Mouse (Mus musculus) myocyte (in vitro differentiated cells): ENCODE measurements around the gene Smg1. TPM values are rescaled to one million over a fixed set of nuclear protein-coding genes. Genes with fewer than 3 reads are reported as not detected.

Source experiments
- H3K27me3 ChIP-seq: one replicate; pipeline ENCODE4 v1.6.1; 2011; ENCODE audit not compliant: control insufficient read depth, insufficient read depth, insufficient read length
- H3K36me3 ChIP-seq: one replicate; pipeline ENCODE4 v1.6.1; 2011; ENCODE audit not compliant: control insufficient read depth, insufficient read depth
- H3K4me2 ChIP-seq: one replicate; pipeline ENCODE4 v1.6.1; 2011; ENCODE audit warnings: low read depth, control low read depth
- H3K4me3 ChIP-seq: one replicate; pipeline ENCODE4 v1.5.1; 2011; ENCODE audit warnings: mild to moderate bottlenecking, control low read depth, moderate library complexity
- H3K79me2 ChIP-seq: one replicate; pipeline ENCODE4 v1.6.1; 2011; ENCODE audit not compliant: control insufficient read depth, insufficient read depth
- H3ac ChIP-seq: one replicate; pipeline ENCODE4 v1.6.1; 2011; ENCODE audit not compliant: control insufficient read depth, insufficient read length
- CEBPB ChIP-seq: IDR thresholded peaks from 2 replicates; pipeline ENCODE4 v1.6.1; 2011; ENCODE audit warnings: mild to moderate bottlenecking, moderate library complexity; ENCODE audit not compliant: poor library complexity, insufficient read depth, severe bottlenecking
- E2F4 ChIP-seq: IDR thresholded peaks from one replicate; pipeline ENCODE4 v1.6.1; 2011; ENCODE audit warnings: mild to moderate bottlenecking, control low read depth, moderate library complexity; ENCODE audit not compliant: insufficient read depth
- MAX ChIP-seq: IDR thresholded peaks from one replicate; pipeline ENCODE4 v1.6.1; 2011; ENCODE audit warnings: low read depth, mild to moderate bottlenecking, control low read depth
- MYOD1 ChIP-seq, 3 experiments: IDR thresholded peaks; one replicate each; pipeline ENCODE4 v1.6.1; 2011; ENCODE audit warnings: control low read depth in 2 of 3, low read depth in 2 of 3, mild to moderate bottlenecking in 2 of 3, moderate library complexity in 1 of 3; ENCODE audit not compliant: insufficient read length in 2 of 3, control insufficient read depth in 1 of 3
- MYOG ChIP-seq, 3 experiments: IDR thresholded peaks; one replicate each; pipeline ENCODE4 v1.6.1; 2011; ENCODE audit warnings: control low read depth in 2 of 3, low read depth in 2 of 3, mild to moderate bottlenecking in 2 of 3; ENCODE audit not compliant: insufficient read length in 2 of 3, control insufficient read depth in 1 of 3, insufficient read depth in 1 of 3
- POLR2A ChIP-seq: IDR thresholded peaks from one replicate; pipeline ENCODE4 v1.6.1; 2011; ENCODE audit warnings: low read depth, mild to moderate bottlenecking, control low read depth, moderate library complexity; ENCODE audit not compliant: insufficient read length
- POLR2AphosphoS2 ChIP-seq: IDR thresholded peaks from one replicate; pipeline ENCODE4 v1.6.1; 2011; ENCODE audit warnings: low read depth, control low read depth; ENCODE audit not compliant: insufficient read length
- REST ChIP-seq: IDR thresholded peaks from one replicate; pipeline ENCODE4 v1.6.1; 2011; ENCODE audit warnings: mild to moderate bottlenecking, control low read depth, moderate library complexity; ENCODE audit not compliant: insufficient read depth, insufficient read length
- SRF ChIP-seq: IDR thresholded peaks from one replicate; pipeline ENCODE4 v1.6.1; 2011; ENCODE audit warnings: low read depth; ENCODE audit not compliant: control insufficient read depth, insufficient read length
- TCF12 ChIP-seq: IDR thresholded peaks from one replicate; pipeline ENCODE4 v1.6.1; 2011; ENCODE audit warnings: mild to moderate bottlenecking, control low read depth; ENCODE audit not compliant: poor library complexity, insufficient read depth, severe bottlenecking
- TCF3 ChIP-seq: IDR thresholded peaks from one replicate; pipeline ENCODE4 v1.6.1; 2011; ENCODE audit warnings: low read depth, control low read depth; ENCODE audit not compliant: insufficient read length
- USF1 ChIP-seq: IDR thresholded peaks from one replicate; pipeline ENCODE4 v1.6.1; 2011; ENCODE audit warnings: low read depth, mild to moderate bottlenecking, control low read depth, moderate library complexity
- polyA plus RNA-seq: library from polyadenylated mRNA; unstranded; fragments of >200 nt; fragmentation: generic; extraction: Trizol; gene quantifications from one replicate; pipeline ENCODE4 v1.2.1, GENCODE M21; 2012; ENCODE audit warnings: missing spikeins

Smg1 gene
- polyA plus RNA-seq, 1 experiment, result 7.9 TPM

- TF ChIP-seq CEBPB (no peak), TCF3 (no peak)
- H3K4me2 ChIP-seq, result no peak overlapping the region
- H3K4me3 ChIP-seq, result no peak overlapping the region
- H3K36me3 ChIP-seq, result peaks cover 20% of the 10 kb centered on the region
- H3K79me2 ChIP-seq, result no peaks in the 10 kb centered on the region
- H3K27me3 ChIP-seq, result no peaks in the 10 kb centered on the region
- H3ac ChIP-seq, result no peak overlapping the region
Observed at GRCm38 (mm10) chr7:118102678-118103461, 140.6 kb downstream of the Smg1 start.

GRCm38 (mm10) chr7:118102231-118102630 is 141.2 kb downstream of the Smg1 start:
- no peak overlapping the region for H3ac ChIP-seq
- H3K4me3 ChIP-seq, result no peak overlapping the region
- H3K79me2 ChIP-seq, result no peaks in the 10 kb centered on the region
- H3K27me3 ChIP-seq, result no peaks in the 10 kb centered on the region
- no peak for TF ChIP-seq USF1
- TF ChIP-seq MYOD1 (IDR thresholded peaks at IDR 0.05; ENCODE audit: control insufficient read depth in 1 of 3, insufficient read length in 2 of 3, low read depth in 2 of 3), result no peak
- no peak for TF ChIP-seq POLR2AphosphoS2
- no peak for TF ChIP-seq POLR2A
- no peak for TF ChIP-seq REST
- no peak for TF ChIP-seq E2F4
- no peak for TF ChIP-seq TCF12
- TF ChIP-seq SRF, result no peak
- TF ChIP-seq MAX, result no peak
- no peak for TF ChIP-seq CEBPB
- TF ChIP-seq TCF3, result no peak
- no peak for TF ChIP-seq MYOG (IDR thresholded peaks at IDR 0.05; ENCODE audit: control insufficient read depth in 1 of 3, insufficient read depth in 1 of 3, insufficient read length in 2 of 3, low read depth in 2 of 3)
- H3K4me2 ChIP-seq, result no peak overlapping the region
- H3K36me3 ChIP-seq, result peaks cover 13% of the 10 kb centered on the region

DNA sequence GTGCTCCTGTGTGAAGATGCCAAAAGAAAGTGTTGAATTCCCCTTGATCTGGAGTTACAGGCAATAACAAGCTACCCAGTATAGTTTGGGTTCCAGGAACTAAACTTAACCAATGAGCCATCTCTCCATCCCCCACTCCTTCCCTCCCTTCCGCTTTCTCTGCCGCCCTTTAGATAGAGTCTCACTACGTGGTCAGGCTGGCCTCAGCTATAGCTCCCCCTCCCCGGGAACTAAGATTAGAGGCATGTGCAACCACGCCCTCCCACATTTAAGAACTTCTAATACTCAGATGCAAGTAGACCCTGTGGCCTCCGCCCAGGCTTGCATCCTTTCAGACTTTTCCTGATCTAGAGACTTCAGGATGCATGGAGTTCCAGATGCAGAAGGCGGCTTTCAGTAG is 145.9 kb downstream of the Smg1 start:
- H3K36me3 ChIP-seq, result no peaks in the 10 kb centered on the region
- H3K4me2 ChIP-seq, result no peak overlapping the region
- H3K79me2 ChIP-seq, result no peaks in the 10 kb centered on the region
- H3ac ChIP-seq, result no peak overlapping the region
- peaks cover 5% of the 10 kb centered on the region for H3K27me3 ChIP-seq
- TF ChIP-seq SRF (no peak), POLR2A (no peak), MYOD1 (IDR thresholded peaks at IDR 0.05; ENCODE audit: control insufficient read depth in 1 of 3, insufficient read length in 2 of 3, low read depth in 2 of 3) (no peak), POLR2AphosphoS2 (no peak), REST (no peak)
- no peak overlapping the region for H3K4me3 ChIP-seq

Other genes with a start within 250 kb of the Smg1 start
- gene Rps15a, start 127.5 kb downstream of the Smg1 start, polyA plus RNA-seq, result 1,920 TPM
- gene Arl6ip1, start 114.0 kb downstream of the Smg1 start, polyA plus RNA-seq, result 120 TPM
- 5.4 TPM for gene Syt17, start 204.6 kb upstream of the Smg1 start, polyA plus RNA-seq
- 10.7 TPM for gene Itpripl2, start 248.3 kb upstream of the Smg1 start, polyA plus RNA-seq